Mouse (Mus musculus) cerebellum, postnatal 10 days (tissue): ENCODE data around the gene Rbfox3.

Source experiments
- DNase-seq, 2 experiments: peaks; one replicate each; pipeline ENCODE4 v3.0.0; 2021; ENCODE audit warnings: mixed read lengths in 2 of 2

The Rbfox3 gene

DNA sequence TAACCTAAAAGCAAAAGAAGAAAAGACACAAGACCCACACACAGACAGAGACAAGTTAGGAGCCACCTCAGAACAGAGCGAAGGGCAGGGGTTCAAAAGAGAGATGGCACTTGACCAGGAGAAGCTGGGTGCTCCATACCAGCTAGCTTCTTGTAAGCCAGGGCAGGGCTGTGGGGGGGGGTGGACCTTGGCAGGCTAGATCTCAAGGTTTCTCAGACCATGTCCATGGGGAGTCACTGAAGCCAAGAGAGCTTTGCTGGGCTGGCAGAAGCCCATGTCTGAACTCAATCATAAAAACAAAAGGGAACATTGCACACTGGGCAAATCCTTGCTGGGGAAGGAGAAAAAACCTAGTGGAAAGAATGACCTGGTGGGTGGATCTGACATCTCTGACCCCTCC lies 327.4 kb downstream of the Rbfox3 start:
- peak; percentile 74 to 86 for DNase-seq

DNA sequence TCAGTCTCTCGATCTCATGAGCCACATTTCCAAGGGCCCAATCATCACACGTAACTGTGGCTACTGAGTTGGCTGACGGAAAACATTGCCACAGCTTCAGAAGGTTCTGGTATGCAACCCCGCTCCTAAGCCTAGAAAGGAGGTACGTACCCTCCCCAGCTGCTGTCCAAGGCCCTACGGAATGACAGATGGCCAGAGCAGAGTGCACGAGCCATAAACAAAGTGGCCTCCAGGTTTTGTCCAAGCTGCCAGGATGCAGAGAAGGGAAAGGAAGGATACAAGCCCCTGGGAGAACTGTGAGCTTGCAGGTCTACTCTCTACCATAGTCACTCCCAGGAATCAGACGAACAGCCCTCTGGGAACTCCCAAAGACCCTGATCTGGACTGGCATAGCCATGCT lies 327.8 kb downstream of the Rbfox3 start:
- peak; percentile 62 to 70 for DNase-seq

DNA sequence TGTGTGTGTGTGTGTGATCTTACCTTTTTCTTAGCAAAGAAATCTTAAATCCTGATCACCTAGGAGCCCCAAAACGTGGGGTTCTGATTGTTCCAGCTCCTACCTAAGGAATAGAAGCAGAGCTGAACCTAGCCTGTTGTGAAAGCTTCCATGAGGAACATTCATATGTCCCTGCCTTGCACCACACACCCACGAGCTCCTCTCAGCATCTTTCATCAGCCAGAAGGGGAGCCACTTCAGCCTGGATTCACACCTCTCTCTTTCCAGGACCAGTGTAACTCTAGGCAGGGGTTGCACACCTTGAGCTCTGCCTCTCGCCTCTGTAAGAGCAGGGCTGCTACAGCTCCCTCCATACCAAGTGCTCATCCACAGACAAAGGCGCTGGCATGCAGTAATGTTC lies 330.4 kb downstream of the Rbfox3 start:
- DNase-seq, result no peak

DNA sequence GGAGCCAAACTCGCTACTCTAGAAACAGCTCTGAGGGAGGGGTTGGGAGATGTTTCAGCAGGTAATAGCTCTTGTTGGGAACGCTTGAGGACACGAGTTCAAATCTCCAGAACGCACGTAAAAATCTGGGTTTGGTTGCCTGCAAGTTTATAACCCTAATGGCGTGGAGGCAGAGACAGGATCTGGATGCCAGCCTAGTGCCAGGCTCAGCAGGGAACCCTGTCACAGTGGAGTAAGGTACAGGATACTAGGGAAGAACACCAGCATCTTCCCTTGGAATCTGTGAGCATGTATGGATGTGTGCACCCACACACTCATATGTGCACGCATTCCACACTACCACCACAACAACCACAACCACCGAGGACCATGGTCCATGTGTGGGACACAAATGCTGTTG lies 331.8 kb downstream of the Rbfox3 start:
- peak in 1 of 2 experiments; percentile 55 for DNase-seq

DNA sequence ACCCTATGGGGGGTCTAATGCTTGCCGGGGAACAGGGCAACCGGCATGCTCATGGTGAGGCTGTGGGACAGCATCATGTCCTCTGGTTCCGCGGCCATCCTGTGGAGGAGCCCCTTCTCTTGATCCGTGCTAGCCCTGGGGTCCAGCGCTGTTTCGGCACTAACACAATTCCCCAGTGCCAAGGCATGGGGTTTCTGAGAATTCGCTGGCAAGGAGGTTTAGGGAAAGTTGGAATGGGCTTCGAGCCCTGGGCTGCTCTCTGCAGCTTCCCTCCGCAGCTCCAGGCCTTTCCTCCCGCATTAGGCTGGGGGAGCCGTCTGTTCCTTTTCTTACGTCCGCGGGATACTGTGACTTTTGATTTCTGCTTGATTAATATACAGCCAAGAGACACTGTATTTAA lies 334.1 kb downstream of the Rbfox3 start:
- peak; percentile 62 to 73 for DNase-seq

DNA sequence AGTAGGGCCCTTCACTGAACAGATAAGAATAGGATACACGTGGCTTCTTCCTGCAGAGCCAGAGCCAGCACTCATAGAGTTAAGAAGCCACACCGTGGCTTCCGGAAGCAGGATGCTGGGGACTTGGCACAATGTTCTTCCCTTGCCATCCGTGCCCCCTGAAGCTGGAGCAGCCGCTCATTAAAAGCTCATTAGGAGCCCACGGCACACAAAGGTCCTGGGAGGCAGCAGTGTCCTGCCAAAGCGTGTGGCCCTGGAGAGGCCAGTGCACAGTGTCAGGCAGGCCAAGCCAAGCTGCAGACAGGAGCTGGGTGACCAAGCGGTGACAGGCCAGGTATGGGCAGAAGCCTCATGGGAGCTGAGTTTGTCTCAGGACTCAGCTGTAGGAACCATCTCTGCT lies 334.8 kb downstream of the Rbfox3 start:
- DNase-seq, result peak; percentile 68 to 76

DNA sequence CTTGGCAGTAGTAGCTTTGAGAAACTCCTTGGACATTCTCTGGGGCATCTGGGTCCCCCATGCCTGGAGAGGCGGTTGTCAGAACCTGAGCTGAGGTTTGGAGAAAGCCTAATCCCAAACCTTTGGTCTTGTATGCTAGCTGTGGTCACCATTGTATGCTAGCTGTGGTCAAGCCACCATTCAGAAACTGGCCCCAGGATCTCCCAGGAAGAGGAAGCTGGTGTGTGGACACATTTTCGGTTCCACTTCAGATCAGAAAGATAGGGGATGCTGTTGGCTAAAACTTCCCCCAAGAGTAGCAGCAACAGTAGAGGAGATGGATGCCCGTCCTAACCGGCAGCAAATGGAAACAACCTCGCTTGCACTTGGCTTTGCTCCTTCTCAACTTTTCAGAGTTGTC lies 337.0 kb downstream of the Rbfox3 start:
- DNase-seq, result no peak

DNA sequence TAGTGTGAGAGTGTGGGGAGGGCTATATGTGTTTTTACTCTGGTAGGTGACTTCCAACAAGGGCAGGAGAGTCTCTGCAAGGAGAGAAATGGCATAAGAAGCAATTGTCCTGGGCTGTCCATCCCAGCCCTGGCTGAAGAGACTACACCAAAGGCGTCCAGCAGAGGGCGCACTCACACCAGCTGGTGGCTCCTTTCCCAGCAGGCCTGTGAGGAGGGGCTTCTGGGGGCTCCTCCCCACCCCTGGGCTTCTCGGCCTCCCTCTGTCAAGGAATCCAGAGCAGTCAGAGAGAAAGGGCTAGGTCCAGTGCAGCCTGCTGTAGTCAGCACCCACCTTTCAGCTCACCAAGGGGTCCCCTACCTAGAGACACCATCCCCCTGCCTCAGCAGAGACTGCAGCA lies 337.8 kb downstream of the Rbfox3 start:
- peak; percentile 91 to 94 for DNase-seq

DNA sequence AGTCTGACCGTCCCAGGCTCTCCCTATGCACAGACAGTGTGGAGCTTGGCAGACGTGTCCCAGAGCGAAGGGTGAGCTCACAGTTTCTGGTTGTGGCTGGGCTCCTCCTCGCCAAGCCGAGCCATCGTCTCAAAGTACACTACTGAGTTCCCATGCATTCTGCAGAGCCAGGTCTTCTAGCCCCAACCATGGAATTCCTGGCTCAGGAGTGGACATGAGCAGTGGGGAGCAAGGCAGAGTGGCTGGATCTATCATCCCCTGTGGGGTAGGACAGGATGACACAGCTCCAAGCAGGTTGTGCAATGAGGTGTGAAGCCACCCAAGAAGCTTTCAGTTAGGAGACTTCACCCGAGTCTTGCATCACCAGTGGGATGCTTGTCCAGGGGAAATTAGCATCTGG lies 338.4 kb downstream of the Rbfox3 start:
- DNase-seq, result no peak

DNA sequence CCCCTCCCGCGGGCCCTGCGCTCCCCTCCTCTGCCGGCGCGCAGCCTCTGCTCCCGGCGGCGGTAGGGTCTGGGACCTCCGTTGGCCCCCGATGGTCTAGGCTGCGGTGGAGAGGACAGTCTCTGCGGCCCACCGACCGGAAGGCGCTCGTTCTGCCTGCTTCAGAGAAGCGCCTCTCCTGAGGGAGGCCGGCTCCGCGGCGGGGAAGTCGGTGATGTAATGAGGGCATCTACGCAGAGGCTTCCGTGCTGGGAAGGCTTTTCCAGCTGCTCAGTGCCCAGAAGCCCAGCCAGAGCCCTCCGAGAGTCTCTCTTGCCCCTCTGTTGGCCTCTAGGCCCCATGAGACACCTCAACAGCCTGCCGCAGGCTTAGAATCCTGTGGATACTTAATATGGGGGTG lies 341.2 kb downstream of the Rbfox3 start:
- DNase-seq, result peak in 1 of 2 experiments; percentile 43

DNA sequence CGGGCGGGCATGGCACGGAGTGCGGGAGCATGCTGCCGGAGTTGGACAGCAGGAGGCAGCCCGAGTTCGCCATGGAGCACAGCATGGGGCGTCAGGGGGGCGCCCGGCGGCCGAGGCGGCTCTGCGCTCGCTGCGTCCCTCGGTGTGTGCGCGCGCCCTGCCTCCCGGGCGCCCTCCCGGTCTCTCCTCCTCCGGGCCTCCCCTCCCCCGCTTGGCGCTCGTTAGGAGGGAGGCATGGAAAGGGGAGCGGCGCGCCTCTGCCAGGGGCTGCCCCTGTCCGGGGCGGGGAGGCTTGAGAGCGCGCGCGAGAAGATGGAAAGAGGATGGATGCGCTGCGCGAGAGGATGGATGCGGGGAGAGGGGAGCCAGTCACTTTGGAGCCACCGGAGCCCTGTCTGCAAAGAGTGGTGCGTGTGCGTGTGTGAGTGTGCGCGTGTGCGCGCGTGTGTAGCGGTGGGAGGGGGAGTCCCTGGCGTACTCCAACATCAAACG lies 341.8 kb downstream of the Rbfox3 start:
- DNase-seq, result peak; percentile 56 to 57

DNA sequence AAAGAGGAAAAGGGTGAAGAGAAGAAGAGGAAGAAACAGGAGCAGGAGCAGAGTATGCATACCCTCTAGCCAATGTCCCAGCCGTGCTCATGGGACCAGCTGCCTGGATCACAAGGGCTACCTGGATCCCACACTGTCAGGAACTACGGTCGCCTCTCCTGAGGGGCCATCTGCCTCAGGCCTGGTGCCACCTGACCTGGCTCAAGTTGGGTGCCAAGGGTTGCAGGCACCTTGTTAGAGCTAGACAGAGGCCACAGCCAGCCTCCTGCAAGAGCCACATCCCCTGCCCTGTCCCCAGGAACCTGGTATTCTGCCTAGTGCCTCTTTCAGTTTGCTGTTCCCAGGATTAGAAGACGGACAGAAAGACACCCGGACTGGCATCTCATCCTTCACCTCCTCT lies 347.5 kb downstream of the Rbfox3 start:
- DNase-seq, result peak in 1 of 2 experiments; percentile 47

DNA sequence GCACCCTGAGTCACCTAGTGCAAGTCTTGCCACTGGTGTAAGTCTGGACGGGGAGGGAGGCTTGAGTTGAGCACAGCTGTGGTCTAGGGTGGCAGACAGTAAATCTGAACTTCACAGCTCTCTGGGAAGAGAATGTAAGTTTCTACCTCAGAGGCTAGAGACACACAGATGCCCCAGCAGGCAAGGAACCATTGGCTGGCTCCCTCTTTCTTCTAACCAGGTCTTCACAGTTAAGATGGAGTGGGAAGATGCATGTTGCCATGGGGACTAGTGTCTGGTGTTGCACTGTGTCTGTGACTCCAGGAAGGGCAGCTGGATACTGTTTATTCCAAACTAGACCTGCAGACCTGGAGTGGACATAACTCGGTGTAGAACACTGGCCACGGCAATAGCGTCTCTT lies 348.6 kb downstream of the Rbfox3 start:
- no peak for DNase-seq

DNA sequence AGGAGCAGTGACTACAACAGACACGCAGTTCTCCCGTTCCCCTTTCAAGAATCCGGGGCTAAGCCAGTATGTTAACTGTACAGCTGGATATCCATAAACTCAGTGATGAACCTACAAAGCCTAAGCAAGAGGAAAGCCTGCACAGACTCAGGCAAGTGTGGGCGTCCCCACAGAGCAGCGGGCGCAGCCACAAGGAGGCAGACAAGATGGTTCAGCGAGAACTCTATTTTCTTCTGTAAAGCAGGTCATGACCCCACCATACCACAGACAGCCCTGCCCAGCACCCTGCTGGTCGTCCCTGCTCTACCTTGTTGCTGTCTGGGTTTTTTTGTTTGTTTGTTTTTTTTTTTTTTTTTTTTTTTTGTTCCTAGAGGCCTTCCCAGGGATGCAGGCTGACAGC lies 353.2 kb downstream of the Rbfox3 start:
- DNase-seq, result no peak

DNA sequence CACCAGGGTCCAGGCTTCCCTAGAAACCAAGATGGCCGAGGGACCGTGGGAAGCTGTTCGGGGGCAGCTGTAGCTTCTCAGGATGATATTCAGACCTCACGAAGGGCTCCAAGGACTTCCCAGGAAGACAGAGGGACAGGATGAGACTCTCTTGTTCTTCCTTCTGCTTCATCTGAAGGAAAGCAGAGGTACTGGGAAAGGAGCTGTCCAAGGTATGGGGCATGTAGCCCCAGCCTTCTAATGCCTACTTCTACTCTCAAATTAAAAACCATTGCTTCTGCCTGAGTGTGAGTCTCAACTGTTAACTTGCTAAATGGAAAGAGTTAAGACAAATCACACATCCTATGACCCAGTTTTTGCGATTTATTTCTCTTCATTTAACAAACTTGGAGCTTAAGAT lies 355.8 kb downstream of the Rbfox3 start:
- no peak for DNase-seq

DNA sequence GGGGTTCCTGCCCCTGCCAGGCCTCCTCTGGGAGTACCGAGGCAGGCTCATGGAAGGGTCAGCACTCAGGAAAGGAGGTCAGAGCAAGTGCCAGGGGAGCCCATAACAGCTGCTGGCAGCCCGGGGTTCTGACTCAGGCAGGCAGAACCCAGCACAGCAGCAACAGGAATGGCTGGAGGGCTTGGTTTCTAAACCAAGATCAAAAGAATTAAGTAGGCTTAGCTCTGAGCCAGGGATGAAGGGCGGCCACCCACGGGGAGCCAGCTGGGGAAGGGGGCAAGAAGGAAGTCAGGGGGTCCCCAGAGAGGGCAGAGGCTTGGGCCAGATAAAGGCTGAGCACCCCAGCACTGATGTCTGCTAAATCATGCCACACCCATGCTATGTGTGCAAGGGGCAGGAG lies 356.9 kb downstream of the Rbfox3 start:
- no peak for DNase-seq

DNA sequence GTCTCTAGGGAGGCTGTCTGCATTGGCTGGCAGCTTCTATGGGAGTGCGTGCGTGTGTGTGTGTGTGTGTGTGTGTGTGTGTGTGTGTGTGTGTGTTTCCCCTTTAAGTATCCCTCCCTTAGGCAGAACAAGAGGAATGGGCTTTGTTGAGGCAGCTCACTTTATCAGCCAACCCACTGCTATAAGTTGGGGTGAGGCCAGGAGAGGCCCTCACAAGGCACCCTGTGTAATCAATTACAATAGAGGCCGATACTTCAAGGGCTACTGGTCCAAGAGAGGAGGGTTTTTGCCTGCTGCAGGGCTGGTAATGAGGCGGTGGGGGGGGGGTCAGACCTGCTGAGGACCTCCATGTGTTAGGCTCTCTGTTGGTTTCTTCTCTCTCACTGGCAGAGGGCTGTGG lies 357.5 kb downstream of the Rbfox3 start:
- no peak for DNase-seq

DNA sequence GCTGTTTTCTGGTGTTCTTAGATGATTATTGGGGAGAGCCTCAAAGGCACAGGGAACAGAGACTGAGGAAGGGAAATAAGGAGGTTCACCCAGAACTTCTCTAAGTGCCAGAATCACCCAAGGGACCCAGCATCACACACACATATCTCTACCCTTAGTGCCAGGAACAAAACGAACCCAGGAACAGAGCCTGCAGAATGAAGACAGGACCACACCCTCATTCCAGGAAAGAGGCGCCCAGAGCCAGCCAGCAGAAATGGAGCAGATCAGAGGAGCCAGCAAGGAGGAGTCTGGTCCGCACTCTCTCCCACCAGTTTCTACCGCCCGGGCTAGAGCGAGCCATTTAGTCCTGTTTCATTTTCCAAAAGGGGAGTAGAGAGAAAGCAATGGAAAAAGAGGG lies 358.4 kb downstream of the Rbfox3 start:
- DNase-seq, result no peak

DNA sequence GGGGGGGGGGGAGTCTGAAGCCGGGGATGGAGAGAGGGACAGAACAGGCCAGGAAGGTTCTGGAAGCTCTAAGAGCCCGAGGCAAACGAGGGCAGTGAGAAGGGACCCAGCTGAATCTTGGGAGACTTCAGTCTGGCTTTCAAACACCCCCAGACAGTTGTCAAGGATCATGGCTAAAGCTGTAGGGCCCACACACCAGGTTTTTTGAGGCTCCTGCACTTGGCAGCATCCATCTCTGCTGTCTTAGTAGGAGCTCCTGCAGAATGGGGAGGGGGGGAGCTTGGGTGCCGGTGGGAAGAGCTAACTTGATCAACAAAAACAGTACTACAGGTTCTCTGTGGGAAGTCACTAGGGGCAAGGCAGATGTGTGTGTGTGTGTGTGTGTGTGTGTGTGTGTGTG lies 358.9 kb downstream of the Rbfox3 start:
- DNase-seq, result no peak

DNA sequence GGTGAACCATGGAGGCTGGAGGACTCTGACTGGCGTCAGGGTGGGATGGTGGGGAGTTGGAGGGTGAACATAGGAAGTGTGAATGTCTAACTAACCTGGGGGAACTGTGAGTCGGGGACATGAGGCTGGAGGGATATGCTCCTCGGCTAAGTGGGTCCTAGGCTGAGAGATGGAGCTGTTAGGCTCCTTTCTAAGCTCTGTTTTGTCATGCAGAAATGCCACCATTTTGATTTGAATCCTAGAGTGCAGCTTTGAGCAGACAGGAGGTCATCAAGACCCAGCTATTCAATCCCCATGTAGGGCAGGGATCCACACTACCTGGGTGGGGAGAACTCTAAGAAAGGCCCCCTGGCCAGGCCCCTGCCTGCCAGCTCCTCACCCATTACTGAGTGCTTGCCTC lies 359.7 kb downstream of the Rbfox3 start:
- no peak for DNase-seq

DNA sequence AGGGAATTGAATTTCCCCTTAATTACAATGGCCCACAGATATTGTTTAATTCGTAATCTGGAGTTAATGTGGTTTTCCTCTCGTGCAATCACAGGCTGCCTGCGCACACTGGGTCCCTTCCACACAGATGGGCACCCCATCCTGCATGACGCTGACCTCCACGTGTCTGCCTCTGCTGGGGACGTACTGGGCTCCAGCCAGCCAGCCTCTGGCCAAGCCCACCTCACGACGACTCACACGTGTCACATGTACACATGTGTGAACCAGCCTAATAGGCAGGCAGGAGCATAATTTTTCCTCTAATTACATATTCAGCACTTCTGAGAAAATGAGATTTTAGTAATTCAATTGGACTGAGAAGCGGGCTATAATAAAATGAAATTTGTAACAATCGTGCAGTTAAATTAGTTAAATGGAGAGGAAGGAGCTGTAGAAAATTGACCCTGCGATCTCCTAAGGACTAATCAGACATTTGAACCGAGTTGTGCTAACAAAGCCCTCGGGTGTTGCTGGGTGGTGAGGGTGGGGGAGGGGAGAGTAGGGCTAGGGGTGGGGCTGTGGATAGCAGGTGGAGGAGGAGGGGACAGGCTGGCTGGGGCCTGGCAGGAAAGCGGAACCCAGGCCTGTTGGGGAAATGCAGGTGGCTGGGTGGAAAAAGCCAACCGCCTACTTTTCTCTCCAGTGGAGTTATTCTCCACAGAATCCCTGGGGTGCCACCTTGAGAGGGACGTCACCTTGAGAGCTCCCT lies 360.4 kb downstream of the Rbfox3 start:
- DNase-seq, result peak in 1 of 2 experiments; percentile 33

DNA sequence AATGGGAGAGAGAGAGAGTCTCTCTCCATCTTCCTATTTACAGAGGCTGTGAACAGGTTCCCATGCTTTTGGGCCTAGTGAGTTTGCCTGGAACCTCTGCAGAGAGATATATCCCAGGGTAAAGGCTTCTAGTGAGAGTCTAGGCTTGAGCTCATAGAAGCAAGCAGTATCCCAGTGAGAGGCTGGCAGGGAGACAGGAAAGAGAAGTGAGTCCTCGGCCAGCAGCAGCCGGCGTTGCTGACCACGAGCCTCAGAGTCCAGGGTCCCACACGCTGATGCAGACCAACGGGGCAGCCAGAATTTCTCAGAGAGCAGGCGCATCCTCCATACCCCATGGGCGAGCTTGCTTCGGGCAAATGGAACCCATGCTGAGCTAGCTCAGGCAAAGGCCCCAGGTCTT lies 363.2 kb downstream of the Rbfox3 start:
- peak in 1 of 2 experiments; percentile 74 for DNase-seq

DNA sequence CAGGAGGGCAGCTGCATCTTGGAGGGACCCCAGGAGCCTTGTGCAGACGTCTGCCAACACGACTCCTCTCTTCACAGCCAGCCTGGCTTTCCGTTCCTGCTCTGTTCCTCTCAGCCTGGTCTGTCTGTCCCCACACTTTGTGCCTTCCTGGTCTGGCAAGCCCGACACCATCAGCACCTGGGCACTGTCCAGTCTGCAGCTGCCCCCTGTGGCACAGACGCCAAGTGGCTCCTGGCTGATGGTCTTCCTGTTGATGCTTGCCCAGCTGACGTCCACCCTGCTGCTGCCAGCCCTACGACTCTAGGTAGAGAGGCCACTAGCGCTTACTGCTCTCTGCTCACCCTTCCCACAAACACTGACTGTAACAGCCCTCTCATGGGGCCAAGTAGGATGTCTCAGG lies 365.1 kb downstream of the Rbfox3 start:
- DNase-seq, result peak in 1 of 2 experiments; percentile 68

DNA sequence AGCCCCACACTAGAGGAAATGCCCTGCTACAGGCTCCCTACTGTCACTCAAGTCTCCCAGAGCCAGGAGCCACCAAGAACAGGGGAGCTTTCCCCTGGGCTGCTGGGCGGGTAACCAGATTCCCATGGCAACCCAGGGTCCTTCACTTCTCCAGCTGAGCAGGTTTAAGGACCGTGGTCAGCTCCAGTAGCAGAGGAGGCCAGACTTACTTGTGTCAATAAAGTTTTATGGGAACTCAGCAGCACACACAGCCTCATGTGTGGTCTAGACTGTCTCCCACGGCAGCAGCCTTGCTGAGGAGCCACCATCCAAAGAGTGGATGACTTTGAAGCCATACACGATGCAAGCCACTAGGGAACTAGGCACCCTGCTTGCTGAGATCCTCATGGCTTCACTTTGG lies 365.7 kb downstream of the Rbfox3 start:
- DNase-seq, result no peak

DNA sequence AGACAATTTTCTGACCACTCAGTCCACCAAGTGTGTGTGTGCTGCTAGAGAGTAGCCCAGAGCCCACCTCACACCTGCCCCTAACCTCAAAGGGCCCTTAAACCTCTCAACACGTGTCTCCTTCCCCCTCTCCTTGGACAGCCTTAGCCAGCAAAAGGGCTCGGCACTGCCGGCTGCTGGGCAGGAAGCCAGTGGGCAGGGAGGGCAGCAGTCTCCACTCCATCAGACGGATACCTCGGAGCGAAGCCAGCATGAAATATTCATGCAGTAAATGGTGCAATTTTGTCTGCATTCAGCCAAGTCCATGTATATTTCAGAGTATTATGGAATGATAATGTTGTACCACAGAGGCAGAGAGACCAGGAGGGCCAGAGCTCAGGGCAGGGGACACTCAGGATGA lies 366.8 kb downstream of the Rbfox3 start:
- DNase-seq, result peak; percentile 85 to 90
